Mouse (Mus musculus) thymus, adult 18-20 months (tissue): ENCODE data around the gene Syt1.

Experiments used
- DNase-seq, 2 experiments: peaks; one replicate each; pipeline ENCODE4 v3.0.0; 2022; ENCODE audit warnings: mixed read lengths in 2 of 2

Syt1 gene

DNA sequence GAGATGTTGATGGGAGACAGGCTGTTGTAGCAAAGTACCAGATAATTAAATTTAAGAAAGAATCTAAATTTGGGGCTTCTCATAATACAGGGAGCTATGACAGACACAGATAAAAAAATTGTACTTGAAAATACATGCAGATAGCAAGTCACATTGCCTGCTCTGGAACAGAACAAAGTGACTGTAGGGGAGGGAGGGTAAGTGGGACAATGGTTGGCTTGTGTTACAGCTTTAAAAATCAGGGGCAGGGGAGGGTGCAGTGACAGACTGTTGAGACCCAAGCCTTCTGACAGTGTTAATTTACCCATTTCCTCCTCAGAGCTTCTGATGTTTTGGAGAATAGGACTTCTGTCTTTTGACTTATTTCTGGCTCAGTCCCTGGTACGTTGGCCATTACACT is 126.3 kb downstream of the Syt1 start:
- DNase-seq = no peak

DNA sequence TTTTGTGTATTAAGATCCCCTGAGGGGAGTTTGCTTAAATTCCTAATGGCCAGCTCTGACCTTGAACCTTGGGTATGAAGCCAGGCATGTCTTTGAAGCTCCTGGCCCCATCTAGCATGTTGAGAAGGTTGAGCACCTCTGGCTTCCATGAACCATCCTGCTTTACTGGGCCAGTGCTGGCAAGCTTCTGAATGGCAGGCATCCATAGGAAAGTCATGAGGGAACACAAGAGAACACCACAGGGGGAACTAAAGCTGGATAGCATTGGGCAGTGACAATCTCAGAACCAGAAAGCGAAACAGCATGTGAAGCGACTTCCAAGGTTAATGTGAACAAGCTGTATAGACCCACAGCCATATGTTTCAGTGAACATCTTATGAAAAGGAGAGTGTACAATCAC is 130.4 kb downstream of the Syt1 start:
- no peak for DNase-seq

DNA sequence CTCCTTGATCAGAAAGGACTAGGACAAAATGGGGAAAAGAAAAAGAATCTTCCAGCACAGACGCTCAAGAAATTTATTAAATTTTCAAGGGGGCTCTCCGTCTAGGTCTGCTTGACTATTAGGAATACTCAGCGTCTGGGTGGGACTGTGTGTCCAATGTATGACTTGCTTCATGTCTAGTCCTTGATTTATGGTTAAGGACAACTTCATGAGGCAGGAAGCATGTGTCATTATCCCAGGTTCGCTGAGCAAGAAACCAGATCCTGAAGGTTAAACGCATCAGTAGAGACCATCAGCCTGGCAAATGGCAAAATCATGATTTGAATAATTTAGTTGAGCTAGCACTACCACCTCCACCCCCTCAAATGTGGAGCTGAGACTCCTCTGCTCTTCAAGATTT is 135.1 kb downstream of the Syt1 start:
- DNase-seq = no peak

DNA sequence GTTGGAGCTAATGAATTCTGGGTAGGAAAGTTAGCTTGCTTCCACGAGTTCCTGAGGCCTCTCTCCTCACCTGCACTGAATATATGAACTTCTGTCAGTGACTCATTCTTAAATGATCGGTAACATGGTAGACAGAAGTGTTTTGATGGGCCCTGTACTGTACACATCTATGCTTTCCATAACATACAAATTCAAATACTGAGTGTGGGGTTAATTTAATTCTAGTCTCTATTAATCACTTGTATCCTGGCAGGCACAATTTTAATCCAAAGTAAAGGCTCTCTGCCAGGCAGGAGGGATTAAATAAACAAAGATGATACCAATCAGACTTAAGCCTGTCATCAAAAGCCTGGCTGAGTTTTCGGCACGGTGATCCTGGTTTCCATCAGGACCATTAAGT is 136.1 kb downstream of the Syt1 start:
- no peak for DNase-seq

DNA sequence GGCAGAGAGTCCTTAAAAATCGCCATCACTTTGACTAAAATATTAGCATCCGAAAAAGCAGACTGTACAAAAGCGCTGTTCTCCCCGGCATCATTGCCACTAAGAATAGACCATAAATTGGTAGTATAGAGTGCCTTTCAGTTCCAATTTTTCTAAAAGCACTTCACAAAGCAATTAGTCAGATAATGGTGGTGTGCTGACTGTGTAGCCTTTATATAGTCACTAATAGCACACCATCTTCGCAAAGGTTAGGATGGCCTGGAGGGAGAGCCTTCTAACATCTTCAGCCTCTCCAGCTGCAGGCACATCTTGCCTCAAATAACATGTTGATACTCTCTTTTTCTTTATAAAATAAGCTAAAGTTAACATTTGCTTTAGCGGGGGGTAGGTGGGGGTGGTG is 138.4 kb downstream of the Syt1 start:
- no peak for DNase-seq

DNA sequence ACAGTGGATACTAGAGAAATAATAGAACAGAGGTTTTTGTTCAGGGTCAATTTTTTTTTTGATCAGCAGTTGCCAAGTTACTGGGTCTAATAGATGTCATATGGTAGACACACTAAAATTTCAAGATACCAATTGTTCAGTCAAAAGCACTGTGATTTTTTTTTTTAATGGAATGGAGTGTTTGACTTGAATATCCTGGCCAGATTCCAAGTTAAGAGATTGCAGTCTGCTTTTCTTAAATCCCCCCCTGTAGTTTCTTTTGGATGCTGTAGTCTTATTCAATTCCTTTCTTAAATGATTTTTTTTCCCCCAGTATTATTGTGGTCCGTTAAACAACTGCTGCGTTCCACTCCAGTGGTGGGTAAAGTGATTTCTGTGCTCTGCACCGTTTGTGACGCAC is 140.2 kb downstream of the Syt1 start:
- no peak for DNase-seq

DNA sequence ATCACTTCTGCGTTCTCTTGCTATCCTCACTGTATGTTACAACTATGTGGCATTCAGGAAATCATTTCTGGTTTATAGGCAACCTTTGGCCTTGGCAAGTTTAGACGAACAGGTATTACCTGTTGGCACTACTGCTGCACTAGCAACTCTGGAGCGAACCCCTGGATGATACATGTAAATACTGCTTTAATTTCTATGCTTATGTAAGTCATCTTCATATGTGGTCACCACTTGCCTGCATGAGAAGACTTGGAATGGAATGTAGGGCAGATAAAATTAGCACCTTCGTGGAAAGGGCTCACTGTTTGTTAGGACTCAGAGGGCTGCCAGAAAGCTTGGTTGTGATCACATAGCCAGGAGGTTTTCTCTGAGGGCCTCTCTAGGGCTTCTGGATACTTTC is 142.6 kb downstream of the Syt1 start:
- no peak for DNase-seq

DNA sequence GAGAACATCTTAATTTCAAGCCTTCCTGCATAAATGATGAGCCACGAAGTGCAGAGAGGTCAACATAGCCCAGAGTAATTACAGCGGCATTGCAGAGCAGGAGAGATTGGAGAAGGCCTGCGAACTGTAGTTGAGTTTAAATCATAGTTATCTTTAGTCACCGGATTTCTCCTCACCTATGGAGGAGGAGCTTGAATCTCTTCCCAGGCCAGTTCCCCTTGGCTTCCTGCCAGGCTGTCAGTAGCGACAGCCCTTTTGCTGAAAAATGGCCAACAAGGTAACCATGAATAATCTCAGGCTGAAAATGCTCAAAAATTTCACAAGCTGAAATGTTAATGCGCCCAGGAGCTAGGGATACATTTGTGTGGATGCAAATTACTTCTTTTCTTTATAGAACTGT is 143.6 kb downstream of the Syt1 start:
- no peak for DNase-seq

DNA sequence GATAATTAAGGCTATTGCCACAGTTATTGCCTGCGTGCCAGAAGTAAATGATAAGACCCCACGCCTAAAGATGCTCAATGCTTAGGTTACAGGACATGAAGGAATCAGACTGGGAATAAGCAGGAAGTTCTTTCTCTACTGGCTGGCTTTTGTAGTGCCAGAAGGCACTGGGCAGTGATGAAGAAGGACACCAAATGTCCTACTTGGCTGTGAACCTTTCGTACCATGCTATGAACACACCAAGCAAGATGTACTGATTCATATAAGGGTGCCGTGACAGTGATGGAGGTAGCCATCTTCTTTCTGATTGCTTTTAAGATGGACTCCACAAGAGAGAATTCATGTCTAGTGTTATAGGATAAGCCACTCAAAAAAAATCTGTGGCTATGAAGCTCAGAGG is 145.2 kb downstream of the Syt1 start:
- no peak for DNase-seq

DNA sequence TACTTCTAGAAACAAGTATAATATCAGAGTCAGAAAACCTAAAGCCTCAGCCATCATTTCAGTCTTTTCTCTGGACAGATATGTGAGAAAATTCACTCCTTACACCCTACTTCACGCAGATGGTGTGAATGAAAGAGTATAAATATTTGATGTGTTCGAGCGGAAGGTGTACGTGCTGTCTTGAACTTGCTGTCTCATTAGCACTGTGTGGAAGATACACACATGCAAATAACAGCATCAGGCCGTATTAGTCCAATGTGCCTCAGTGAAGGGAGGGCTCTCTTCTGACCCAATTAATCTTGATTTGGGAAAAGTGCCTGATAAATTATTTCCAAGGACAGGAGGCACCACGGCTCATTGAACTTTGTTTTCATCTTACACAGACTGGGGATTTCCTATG is 154.8 kb downstream of the Syt1 start:
- no peak for DNase-seq

DNA sequence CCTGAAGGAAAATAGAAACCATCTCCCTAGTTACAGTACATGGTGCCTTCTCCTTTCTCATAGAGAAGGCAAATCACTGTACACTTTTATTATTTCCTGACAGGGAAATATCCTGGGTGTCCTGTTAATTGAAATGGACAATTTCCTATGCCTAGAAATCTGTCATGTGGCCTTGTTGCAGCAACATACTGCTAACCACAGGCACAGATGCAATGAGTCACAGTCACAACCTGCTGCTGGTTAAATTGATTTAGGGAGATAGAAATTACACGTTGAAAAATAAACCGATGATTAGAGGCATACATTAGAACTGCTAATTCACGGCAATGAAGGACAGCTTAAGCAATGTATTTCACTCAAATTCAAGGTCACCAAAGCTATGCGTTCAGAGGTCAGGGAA is 158.0 kb downstream of the Syt1 start:
- DNase-seq = no peak

DNA sequence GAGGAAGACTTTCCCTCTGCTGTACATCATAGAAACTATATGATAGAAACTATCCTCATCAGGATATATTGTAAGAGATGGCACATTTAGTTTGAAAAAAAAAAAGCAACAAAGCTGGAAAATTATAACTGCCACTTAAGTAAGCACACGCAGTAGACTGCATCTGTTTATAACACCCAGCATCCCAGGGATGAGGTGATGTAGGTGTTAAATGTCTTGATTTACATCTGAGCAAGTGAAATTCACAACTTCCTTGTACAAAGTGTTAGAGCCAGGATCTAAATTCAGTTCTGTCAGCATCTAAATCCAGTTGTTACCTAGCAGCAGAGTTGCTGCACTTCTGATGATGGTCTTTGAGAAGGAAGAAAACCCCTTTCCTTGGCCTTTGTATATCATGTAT is 173.3 kb downstream of the Syt1 start:
- no peak for DNase-seq

DNA sequence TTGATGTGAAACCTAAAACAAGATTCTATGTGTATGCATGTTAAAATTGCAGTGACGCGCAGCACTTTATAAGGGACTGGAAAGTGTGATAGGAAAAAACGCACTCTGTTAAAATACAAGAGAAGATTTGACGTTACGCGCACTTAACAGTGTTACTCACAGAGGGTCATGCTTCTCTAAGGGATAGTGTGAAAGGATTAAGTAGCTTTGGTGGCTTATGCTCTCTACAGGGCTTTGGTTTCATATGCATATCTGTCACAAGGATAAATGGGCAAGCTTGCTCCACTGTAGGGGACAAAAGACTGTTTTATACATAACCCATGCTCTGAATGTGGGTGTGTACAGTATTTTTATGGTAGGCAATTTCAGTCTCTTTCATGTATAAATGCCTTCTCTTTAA is 178.5 kb downstream of the Syt1 start:
- no peak for DNase-seq

DNA sequence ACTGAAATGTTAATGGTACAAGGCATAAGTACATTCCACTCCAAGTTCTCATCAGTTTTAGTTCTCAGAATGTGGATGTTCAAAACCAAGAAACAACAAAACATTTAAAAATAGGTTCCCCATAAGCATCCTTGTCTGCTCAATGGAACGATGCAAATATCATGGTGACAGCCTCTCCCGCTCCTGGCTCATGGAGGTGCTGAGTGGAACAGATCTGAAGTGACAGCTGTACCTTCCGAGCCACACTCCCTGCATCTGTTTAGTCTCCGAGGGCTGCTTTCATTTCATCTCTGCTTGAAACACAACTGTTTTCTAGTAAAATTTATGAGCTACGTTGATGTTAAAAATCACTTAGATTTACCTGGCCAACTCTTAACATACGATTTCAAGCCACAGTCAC is 179.0 kb downstream of the Syt1 start:
- no peak for DNase-seq

DNA sequence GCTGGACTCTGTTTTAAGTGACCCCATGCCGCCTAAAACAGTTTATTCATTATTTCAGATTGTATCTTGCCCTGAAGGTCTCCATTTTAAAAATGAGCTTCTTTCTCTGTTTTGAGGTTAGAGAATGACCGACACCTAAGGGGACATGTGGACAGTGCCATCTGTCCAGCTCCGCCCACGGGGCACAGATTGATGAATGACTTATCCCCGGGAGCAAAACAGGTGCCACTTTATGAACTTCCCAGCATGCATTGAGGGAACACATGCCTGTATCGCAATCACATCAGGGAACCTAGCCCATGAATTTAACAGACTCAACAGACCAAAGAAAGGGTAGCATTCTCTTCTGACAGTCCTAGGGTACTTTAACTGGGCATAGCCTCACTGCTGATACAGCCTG is 188.5 kb downstream of the Syt1 start:
- DNase-seq = no peak

DNA sequence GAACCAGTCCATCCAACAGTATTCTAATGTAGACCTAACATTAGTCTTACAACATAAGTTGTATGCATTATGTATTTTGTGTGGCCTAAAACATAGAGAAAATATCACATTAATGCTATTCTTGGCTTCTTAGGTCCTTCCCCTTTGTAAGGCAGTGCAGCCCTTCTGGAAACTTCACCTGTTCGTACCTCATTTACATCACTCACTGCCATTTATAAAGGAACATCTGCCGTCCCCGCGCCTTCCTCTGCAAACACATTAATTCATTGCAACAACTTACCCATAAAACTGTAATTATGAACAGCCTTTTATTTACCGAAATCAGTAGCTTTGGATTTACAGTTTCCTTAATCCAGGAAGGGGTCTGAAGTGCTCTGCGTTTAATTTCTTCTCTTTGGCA is 195.4 kb downstream of the Syt1 start:
- no peak for DNase-seq

DNA sequence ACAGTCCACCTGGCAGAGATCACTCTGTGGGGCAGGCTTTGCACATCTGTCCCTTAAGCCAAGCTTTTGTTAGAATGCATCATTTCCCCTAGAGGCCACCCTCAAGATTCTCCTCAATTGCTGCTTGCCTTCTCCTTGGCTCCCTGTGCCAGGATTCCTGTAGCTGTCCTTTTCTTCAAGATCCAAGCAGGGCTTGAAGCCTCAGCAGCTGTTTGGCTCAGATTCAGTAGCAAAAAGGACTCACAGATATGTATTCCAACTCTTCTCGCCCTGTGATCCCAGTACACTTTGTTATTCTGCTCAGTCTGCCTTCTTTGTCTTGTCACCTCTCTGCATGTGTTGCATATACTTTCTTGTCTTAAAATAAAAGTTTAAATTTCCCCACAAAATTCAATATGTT is 206.4 kb downstream of the Syt1 start:
- no peak for DNase-seq

DNA sequence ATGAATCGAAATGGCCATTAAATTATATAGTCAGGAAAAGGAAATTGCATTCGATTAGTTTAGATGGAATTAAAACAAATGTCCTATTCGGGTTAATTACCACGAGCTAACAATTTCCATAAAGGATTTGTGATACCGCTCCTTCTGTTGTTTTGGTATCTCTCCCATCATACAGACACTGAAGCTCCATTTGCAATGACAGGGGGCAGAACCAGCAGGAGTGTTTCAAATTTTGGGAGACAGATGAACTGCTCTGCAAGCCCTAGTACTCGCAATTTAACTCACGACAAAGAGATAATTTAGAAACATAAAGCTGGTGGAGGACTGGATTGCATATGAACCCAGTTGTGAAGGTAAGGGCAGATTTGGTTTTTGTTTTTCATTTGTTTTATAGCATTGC is 210.0 kb downstream of the Syt1 start:
- no peak for DNase-seq

DNA sequence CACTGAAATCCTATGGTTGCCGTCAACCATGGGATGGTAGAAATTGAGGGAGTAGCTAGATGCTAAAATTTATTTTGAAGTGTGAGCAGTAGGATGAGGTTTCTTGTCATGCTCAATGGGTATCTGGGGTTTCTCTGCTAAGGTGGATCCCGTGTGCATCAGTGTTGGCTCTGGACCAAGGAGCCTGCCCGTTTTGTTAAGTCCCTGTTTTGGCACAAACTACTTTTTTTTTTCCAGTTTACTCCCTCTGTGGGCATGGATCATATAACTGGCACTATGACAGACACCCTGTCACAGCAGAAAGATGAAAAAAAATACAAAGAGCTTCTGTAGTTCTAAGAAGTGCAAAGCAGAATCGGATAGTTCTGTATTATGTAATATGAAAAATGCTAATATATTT is 212.0 kb downstream of the Syt1 start:
- no peak for DNase-seq

DNA sequence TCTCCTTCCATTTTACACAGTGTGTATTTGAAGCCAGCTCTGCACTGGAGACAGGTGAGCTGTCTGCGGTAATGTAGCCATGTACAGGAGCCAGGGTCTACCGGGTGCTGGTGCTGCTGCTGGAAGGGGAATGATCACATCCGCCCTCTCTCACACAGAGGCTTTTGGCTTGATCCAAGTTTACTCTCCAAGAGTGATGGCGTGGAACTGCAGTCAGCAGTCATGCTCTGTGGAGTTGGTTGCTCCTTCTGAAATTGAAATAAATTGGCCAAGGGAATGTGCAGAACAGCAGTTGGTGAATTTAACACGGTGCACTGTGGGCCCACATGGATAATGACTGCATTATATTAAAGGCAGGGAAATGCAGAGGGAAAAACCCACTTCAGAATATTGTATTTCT is 228.0 kb downstream of the Syt1 start:
- no peak for DNase-seq

DNA sequence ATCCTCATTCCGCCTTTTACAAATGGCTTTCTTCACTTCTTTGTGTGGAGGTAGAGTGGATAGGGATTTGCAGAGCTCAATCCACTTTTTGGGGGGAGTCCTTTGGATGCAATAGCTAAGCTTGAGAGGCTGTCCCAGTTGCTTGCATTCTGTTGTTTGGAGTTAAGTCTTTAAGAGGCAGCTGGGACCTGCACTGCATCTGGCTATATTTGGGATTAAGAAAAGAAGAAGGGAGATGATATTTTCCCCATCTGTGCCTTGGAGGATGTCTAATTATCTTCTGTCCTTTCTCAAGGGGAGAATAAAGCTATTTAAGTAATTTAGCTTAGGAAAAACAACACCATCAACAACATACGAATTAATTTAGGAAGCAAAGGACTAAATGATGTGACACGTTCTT is 230.2 kb downstream of the Syt1 start:
- no peak for DNase-seq

DNA sequence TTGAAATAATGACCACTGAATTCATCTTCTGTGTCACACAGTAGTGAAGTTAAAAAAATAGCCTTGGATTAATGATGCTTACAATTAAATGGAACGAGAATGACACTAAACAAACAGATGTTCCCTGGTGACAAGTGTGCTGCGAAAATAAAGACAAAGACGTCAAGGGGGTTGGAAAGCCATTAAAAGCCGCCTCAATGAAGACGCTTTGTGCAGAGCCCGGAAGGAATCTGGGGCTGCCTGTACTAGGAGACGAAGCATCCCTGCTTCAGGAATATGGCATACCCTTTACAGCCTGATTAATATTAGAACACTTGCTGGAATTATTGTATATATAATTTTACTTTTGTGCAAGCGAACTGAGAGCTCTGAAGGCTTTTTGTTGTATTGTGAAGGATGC is 234.0 kb downstream of the Syt1 start:
- DNase-seq = no peak

DNA sequence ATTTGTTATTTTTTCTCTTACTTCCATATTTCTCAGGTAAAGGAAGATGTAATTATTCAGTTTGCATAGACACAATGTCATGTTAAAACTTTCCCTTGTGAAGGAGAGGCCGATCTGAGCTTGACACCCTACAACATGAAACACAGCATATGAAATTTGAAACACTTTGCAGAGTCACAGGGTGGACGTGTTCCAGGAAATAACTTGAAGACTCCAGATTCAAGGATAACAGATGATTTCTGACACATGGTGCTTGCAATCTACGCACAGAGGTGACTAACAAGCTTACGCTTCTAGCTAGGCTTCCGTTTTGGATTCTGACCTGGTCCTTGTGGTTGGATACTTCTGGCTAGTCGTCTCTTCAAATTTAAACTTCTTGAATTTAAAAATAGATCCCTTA is 239.7 kb downstream of the Syt1 start:
- no peak for DNase-seq

DNA sequence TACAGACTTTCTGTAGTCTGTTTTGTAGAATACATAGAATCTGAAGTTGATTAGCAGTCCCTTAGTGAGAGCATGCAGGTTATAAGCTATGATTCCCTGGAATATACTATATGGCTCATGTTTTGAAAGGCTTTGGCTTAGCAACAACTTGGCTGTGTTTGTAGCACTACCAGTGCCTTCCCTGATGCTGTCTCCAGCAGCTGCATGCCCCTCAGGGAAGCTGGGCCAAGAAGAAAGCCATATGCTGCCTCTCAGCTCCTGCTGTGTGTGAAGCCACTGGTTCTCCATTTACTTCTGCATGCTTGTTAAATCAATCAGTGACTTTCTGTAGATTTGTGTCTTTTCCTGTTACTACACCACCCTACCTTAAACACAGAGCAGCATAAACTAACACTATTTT is 245.2 kb downstream of the Syt1 start:
- no peak for DNase-seq

DNA sequence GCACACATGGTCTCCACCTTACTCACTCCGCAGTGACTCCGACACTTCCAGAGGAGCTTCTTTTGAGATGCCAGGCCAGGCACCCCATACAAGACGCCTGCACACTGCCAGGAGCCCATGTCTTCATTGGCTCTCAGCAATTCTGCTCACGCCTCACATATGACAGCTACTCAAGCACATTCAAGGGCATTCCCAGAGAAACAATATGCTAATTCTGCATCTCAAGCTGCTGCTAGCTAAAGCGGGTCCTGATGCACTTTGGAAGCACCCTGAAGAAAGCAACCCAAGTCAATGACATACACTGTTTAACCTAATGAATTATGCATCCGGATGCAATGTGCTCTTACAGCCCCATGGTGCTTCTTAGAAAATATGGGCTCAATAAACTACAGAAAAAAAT is 247.1 kb downstream of the Syt1 start:
- DNase-seq = no peak

DNA sequence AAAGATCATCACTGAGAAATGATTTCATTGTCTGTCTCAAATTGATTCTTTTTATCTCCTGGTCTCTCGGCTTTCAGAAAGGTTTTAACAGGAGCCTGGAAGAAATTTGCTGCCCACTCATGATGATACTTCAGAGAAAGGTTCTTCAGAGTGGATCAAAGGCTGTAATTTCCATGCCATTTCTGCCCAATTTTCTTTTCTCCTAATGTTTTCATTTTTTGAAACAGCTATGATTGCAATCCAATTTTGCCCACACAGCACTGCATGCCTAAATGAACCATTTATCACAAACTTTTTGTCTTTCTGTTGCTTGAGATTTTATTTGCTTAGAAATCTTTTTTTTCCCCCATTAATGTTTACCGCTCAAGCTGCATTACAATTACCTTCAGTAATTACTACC is 257.5 kb downstream of the Syt1 start:
- no peak for DNase-seq

DNA sequence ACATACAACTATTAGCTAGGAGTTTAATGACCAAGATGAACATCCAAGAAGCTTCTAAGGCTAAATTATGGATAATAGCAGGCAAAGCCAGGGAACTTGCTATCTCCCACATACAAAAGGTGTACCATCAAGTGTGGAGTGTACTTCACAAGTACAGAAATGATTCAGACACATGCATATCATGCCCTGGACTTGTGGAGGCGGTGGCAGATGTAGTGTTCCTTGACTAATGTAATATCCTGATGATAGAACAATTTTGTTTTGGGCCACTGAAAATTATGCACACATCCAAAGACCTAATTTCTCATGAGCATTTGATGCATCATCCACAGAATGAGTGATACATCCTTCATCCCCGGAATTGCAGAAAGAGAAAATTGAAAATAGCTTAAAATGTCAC is 267.0 kb downstream of the Syt1 start:
- DNase-seq = no peak
